Mouse (Mus musculus) lung, embryonic 16.5 days (tissue): ENCODE measurements at regions not wholly inside any gene's neighbourhood (a gene's known extent, or its start where the extent isn't known, plus 50 kb on each side); places are given as distances from the start of the nearest gene placed in this dataset.
"Not testable (repeated sequence)": the region's sequence is repeated elsewhere in the genome, so short reads cannot be mapped to it uniquely, and the experiment has no call there.

ENCODE experiments used
- ATAC-seq: fragments of 200-750 bp; cut with Nextera tagmentation; 2 replicates; pipeline ENCODE4 v1.8.0; 2017; ENCODE audit warnings: low read depth, mild to moderate bottlenecking, moderate library complexity
- H3K27ac ChIP-seq: fragments of 300-500 bp; sonication (generic); 2 replicates; pipeline ENCODE4 v1.5.1; 2014; ENCODE audit warnings: mild to moderate bottlenecking, control low read depth, low read length
- H3K27me3 ChIP-seq: fragments of 300-500 bp; sonication (generic); 2 replicates; pipeline ENCODE4 v1.6.1; 2014; ENCODE audit warnings: low read depth, low read length, mixed read lengths; ENCODE audit not compliant: control insufficient read depth, insufficient read depth
- H3K36me3 ChIP-seq: fragments of 300-500 bp; sonication (generic); 2 replicates; pipeline ENCODE4 v1.6.1; 2014; ENCODE audit warnings: low read length; ENCODE audit not compliant: control insufficient read depth, insufficient read depth
- H3K4me1 ChIP-seq: fragments of 300-500 bp; sonication (generic); replicated peaks from 2 replicates; pipeline ENCODE4 v1.6.1; 2014; ENCODE audit warnings: low read length, mixed read lengths; ENCODE audit not compliant: control insufficient read depth, insufficient read depth
- H3K4me2 ChIP-seq: fragments of 300-500 bp; sonication (generic); 2 replicates; pipeline ENCODE4 v1.6.1; 2014; ENCODE audit warnings: low read depth, low read length, control low read depth
- H3K4me3 ChIP-seq: fragments of 300-500 bp; sonication (generic); 2 replicates; pipeline ENCODE4 v1.5.1; 2014; ENCODE audit warnings: mild to moderate bottlenecking, low read length, control low read depth
- H3K9ac ChIP-seq: fragments of 300-500 bp; sonication (generic); 2 replicates; pipeline ENCODE4 v1.6.1; 2014; ENCODE audit warnings: low read length, control low read depth
- H3K9me3 ChIP-seq: fragments of 300-500 bp; sonication (generic); 2 replicates; pipeline ENCODE4 v1.6.1; 2016; ENCODE audit warnings: low read length; ENCODE audit not compliant: control insufficient read depth
- WGBS: fragments of 180-500 bp; shearing (Covaris S2); extraction: QIAGEN DNeasy Blood & Tissue Kit; methylation state at CpG from one replicate; pipeline ENCODE4 v1.1.7; 2014; 5-methylcytosine and 5-hydroxymethylcytosine counted together

- Histone ChIP-seq H3K27ac (no peak overlapping the region), H3K4me1 (no peaks in the 10 kb centered on the region), H3K9me3 (peaks cover 35% of the 10 kb centered on the region), H3K36me3 (no peaks in the 10 kb centered on the region), H3K27me3 (no peaks in the 10 kb centered on the region), H3K9ac (no peak overlapping the region), H3K4me2 (no peak overlapping the region), H3K4me3 (no peak overlapping the region)
- ATAC-seq: no peak
- WGBS: 58% methylated on average over 2 of the region's 2 CpGs
These were observed 105.0 kb upstream of the Vmn1r2 start for GRCm38 (mm10) chr4:3062027-3062605.

GRCm38 (mm10) chr4:3063966-3064365, 103.2 kb upstream of the Vmn1r2 start:
- ATAC-seq: no peak
- H3K9me3 ChIP-seq: peaks cover 48% of the 10 kb centered on the region
- no peak overlapping the region for H3K9ac ChIP-seq

GRCm38 (mm10) chr4:3064571-3064970, 102.5 kb upstream of the Vmn1r2 start:
- Histone ChIP-seq H3K36me3 (no peaks in the 10 kb centered on the region), H3K4me1 (no peaks in the 10 kb centered on the region), H3K27me3 (no peaks in the 10 kb centered on the region), H3K4me2 (no peak overlapping the region), H3K27ac (no peak overlapping the region), H3K9ac (no peak overlapping the region), H3K4me3 (no peak overlapping the region), H3K9me3 (peaks cover 49% of the 10 kb centered on the region)
- ATAC-seq: no peak
- WGBS: 30% methylated on average over 3 of the region's 3 CpGs

More at GRCm38 (mm10) chr4:3063966-3064365, 103.2 kb upstream of the Vmn1r2 start:
- Histone ChIP-seq H3K27me3 (no peaks in the 10 kb centered on the region), H3K4me2 (no peak overlapping the region), H3K4me3 (no peak overlapping the region), H3K4me1 (no peaks in the 10 kb centered on the region), H3K36me3 (no peaks in the 10 kb centered on the region), H3K27ac (no peak overlapping the region)
- 36% methylated on average over 3 of the region's 3 CpGs for WGBS

- H3K4me2 ChIP-seq, H3K4me1 ChIP-seq, ATAC-seq, H3K27me3 ChIP-seq, H3K27ac ChIP-seq, H3K4me3 ChIP-seq, H3K36me3 ChIP-seq, H3K9ac ChIP-seq: not testable (repeated sequence)
- H3K9me3 ChIP-seq: peaks cover 54% of the 10 kb centered on the region
- WGBS: 70% methylated on average over 3 of the region's 3 CpGs
These were observed 101.8 kb upstream of the Vmn1r2 start for GRCm38 (mm10) chr4:3065335-3065734.

DNA sequence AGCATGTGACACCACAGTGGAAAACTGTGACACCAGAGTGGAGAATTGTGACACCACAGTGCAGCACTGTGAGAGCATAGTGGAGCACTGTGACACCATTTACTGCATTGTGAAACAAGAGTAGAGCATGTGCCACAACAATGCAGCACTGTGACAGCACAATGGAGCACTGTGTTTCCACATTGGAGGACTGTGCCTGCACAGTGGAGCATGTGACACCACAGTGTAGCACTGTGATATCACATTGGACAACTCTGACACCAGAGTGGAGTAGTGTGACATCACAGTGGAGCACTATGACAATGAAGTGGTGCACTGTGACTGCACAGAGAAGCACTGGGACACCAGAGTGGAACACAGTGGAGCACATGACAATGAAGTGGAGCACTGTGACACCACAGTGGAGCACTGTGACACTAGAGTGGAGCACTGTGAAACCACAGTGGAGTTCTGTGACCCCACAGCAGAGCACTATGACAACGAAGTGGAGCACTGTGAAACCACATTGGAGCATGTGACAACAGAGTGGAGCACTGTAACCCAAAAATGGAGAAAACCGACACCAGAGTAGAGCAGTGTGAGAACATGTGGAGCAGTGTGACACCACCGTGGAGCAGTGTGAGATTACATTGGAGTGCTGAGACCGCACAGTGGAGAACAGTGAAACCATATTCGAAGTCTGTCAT, 100.9 kb upstream of the Vmn1r2 start:
- Histone ChIP-seq H3K9ac (no peak overlapping the region), H3K27me3 (no peaks in the 10 kb centered on the region), H3K9me3 (peaks cover 54% of the 10 kb centered on the region), H3K27ac (no peak overlapping the region), H3K36me3 (no peaks in the 10 kb centered on the region), H3K4me3 (no peak overlapping the region), H3K4me2 (no peak overlapping the region), H3K4me1 (no peaks in the 10 kb centered on the region)
- ATAC-seq: no peak
- 72% methylated on average over 5 of the region's 5 CpGs for WGBS

- H3K36me3 ChIP-seq: no peaks in the 10 kb centered on the region
- 47% methylated on average over 2 of the region's 2 CpGs for WGBS
- peak; percentile 11 for ATAC-seq
These were observed 99.9 kb upstream of the Vmn1r2 start for GRCm38 (mm10) chr4:3067265-3067664.

DNA sequence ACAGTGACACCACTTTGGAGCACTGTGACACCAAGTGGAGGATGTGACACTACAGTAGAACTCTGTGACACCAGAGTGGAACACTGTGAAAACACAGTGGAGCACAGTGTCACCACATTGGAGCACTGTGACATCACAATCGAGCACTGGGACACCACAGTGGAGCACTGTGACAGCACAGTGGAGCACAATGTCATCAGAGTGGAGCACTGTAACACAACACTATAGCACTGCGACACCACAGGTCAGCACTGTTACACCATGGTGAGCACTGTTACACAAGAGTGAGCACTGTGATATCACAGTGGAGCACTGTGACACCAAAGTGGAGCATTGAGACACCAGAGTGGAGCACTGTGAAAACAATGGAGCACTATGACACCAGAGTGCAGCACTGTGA, 99.5 kb upstream of the Vmn1r2 start:
- Histone ChIP-seq H3K9ac (no peak overlapping the region), H3K36me3 (no peaks in the 10 kb centered on the region), H3K4me2 (no peak overlapping the region), H3K4me1 (no peaks in the 10 kb centered on the region), H3K9me3 (peaks cover 50% of the 10 kb centered on the region), H3K4me3 (no peak overlapping the region), H3K27ac (no peak overlapping the region), H3K27me3 (no peaks in the 10 kb centered on the region)
- peak; percentile 53 for ATAC-seq
- 34% methylated on average over 2 of the region's 2 CpGs for WGBS

More at GRCm38 (mm10) chr4:3067265-3067664, 99.9 kb upstream of the Vmn1r2 start:
- no peak overlapping the region for H3K9ac ChIP-seq
- H3K4me1 ChIP-seq: no peaks in the 10 kb centered on the region
- no peak overlapping the region for H3K27ac ChIP-seq
- peaks cover 50% of the 10 kb centered on the region for H3K9me3 ChIP-seq
- H3K27me3 ChIP-seq: no peaks in the 10 kb centered on the region
- H3K4me3 ChIP-seq: no peak overlapping the region
- no peak overlapping the region for H3K4me2 ChIP-seq

DNA sequence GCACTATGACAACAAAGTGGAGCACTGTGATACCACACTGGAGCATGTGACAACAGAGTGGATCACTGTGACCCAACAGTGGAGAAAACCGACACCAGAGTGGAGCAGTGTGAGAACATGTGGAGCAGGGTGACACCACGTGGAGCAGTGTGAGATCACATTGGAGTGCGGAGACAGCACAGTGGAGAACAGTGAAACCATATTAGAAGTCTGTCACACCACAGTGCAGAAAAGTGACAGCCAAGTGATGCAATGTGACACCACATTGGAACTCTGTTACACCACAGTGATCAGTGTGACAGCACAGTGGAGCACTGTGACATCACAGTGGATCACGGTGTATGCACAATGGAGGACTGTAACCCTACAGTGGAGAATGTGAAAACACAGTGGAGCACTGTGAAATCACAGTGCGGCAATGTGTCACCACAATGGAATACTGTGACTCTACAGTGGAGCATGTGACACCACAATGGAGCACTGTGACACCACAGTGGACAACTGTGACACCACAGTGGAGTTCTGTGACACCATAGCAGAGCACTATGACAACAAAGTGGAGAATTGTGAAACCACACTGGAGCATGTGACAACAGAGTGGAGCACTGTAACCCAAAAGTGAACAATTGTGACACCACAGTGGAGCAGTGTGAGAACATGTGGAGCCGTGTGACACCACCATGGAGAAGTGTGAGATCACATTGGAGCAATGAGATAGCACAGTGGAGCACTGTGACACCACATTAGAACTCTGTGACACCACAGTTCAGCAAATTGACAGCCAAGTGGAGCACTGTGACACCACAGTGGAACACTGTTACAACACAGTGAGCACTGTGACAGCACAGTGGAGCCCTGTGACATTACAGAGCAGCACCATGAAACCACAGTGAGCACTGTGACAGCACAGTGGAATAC, 98.6 kb upstream of the Vmn1r2 start:
- H3K9me3 ChIP-seq: peaks cover 50% of the 10 kb centered on the region
- peak; percentile 13; the same call in 1 of the 2 replicates for ATAC-seq
- WGBS: 80% methylated on average over 6 of the region's 6 CpGs

GRCm38 (mm10) chr4:3069341-3069740, 97.8 kb upstream of the Vmn1r2 start:
- ATAC-seq: peak; percentile 12; the same call in 1 of the 2 replicates

More for the DNA sequence above, 98.6 kb upstream of the Vmn1r2 start:
- no peak overlapping the region for H3K4me2 ChIP-seq
- H3K27ac ChIP-seq: no peak overlapping the region
- no peaks in the 10 kb centered on the region for H3K27me3 ChIP-seq
- no peaks in the 10 kb centered on the region for H3K4me1 ChIP-seq
- H3K4me3 ChIP-seq: no peak overlapping the region
- H3K9ac ChIP-seq: no peak overlapping the region
- no peaks in the 10 kb centered on the region for H3K36me3 ChIP-seq

More at GRCm38 (mm10) chr4:3069341-3069740, 97.8 kb upstream of the Vmn1r2 start:
- Histone ChIP-seq H3K27me3 (no peaks in the 10 kb centered on the region), H3K27ac (no peak overlapping the region), H3K4me2 (no peak overlapping the region), H3K4me1 (no peaks in the 10 kb centered on the region), H3K4me3 (no peak overlapping the region), H3K36me3 (no peaks in the 10 kb centered on the region), H3K9ac (no peak overlapping the region), H3K9me3 (peaks cover 49% of the 10 kb centered on the region)
- 57% methylated on average over 1 of the region's 1 CpGs for WGBS
